Mouse (Mus musculus): ENCODE measurements around the gene Inhbe. TPM values are rescaled to one million over a fixed set of nuclear protein-coding genes. Genes with fewer than 3 reads are reported as not detected.

Inhbe gene
- polyA plus RNA-seq, 1 experiment from 2014 or later = 0.10 TPM

Other genes starting within 250 kb of the Inhbe start
- gene Os9, start 233.3 kb downstream of the Inhbe start, polyA plus RNA-seq (2016; fragmentation: Nextera tagmentation; extraction: Ambion mirVana) = 49.5 and 51.4 TPM in 2 replicates
- 12.6 TPM in 2 replicates for gene B4galnt1, start 189.2 kb downstream of the Inhbe start, polyA plus RNA-seq (2016; fragmentation: Nextera tagmentation; extraction: Ambion mirVana)
- gene Slc26a10, start 173.8 kb downstream of the Inhbe start, polyA plus RNA-seq (2016; fragmentation: Nextera tagmentation; extraction: Ambion mirVana) = 3.0 and 3.6 TPM in 2 replicates
- 14.3 and 17.4 TPM in 2 replicates for gene Arhgef25, start 164.3 kb downstream of the Inhbe start, polyA plus RNA-seq (2016; fragmentation: Nextera tagmentation; extraction: Ambion mirVana)
- gene Dtx3, start 158.7 kb downstream of the Inhbe start, polyA plus RNA-seq (2016; fragmentation: Nextera tagmentation; extraction: Ambion mirVana) = 33.2 and 36.9 TPM in 2 replicates
- gene Pip4k2c, start 142.8 kb downstream of the Inhbe start, polyA plus RNA-seq (2016; fragmentation: Nextera tagmentation; extraction: Ambion mirVana) = 44.7 and 50.0 TPM in 2 replicates
- gene Kif5a, start 91.1 kb downstream of the Inhbe start, polyA plus RNA-seq (2016; fragmentation: Nextera tagmentation; extraction: Ambion mirVana) = 0.08 and 0.12 TPM in 2 replicates
- gene Dctn2, start 88.0 kb downstream of the Inhbe start, polyA plus RNA-seq (2016; fragmentation: Nextera tagmentation; extraction: Ambion mirVana) = 95.5 and 96.1 TPM in 2 replicates
- 8.5 and 9.8 TPM in 2 replicates for gene Mbd6, start 65.4 kb downstream of the Inhbe start, polyA plus RNA-seq (2016; fragmentation: Nextera tagmentation; extraction: Ambion mirVana)
- gene Mars, start 42.6 kb downstream of the Inhbe start, polyA plus RNA-seq (2016; fragmentation: Nextera tagmentation; extraction: Ambion mirVana) = 192 and 193 TPM in 2 replicates
- 15.9 and 16.9 TPM in 2 replicates for gene Arhgap9, start 32.4 kb downstream of the Inhbe start, polyA plus RNA-seq (2016; fragmentation: Nextera tagmentation; extraction: Ambion mirVana)
- gene Gli1, start 12.4 kb downstream of the Inhbe start, polyA plus RNA-seq (2016; fragmentation: Nextera tagmentation; extraction: Ambion mirVana) = 0.94 and 1.1 TPM in 2 replicates
- gene Inhbc, start 16.0 kb upstream of the Inhbe start, polyA plus RNA-seq (2016; fragmentation: Nextera tagmentation; extraction: Ambion mirVana) = 1.1 and 1.5 TPM in 2 replicates
- 16.7 and 19.0 TPM in 2 replicates for gene R3hdm2, start 25.9 kb upstream of the Inhbe start, polyA plus RNA-seq (2016; fragmentation: Nextera tagmentation; extraction: Ambion mirVana)
- 0.24 and 0.45 TPM in 2 replicates for gene Stac3, start 147.3 kb upstream of the Inhbe start, polyA plus RNA-seq (2016; fragmentation: Nextera tagmentation; extraction: Ambion mirVana)
- gene Ndufa4l2, start 160.6 kb upstream of the Inhbe start, polyA plus RNA-seq (2016; fragmentation: Nextera tagmentation; extraction: Ambion mirVana) = 12.9 and 14.8 TPM in 2 replicates
- 181 and 185 TPM in 2 replicates for gene Shmt2, start 168.0 kb upstream of the Inhbe start, polyA plus RNA-seq (2016; fragmentation: Nextera tagmentation; extraction: Ambion mirVana)
- gene Nxph4, start 180.1 kb upstream of the Inhbe start, polyA plus RNA-seq (2016; fragmentation: Nextera tagmentation; extraction: Ambion mirVana) = 0.10 and 0.23 TPM in 2 replicates

All from liver, embryonic 12.5 days (tissue).